Mouse (Mus musculus) liver (tissue): ENCODE results near the gene Lmod2.
A peak's percentile ranks its signal among the peaks of the same experiment; 100 is the strongest.

ENCODE experiments used
- DNase-seq: peaks from one replicate; pipeline ENCODE4 v3.0.0-alpha.2; 2020; ENCODE audit warnings: mixed read lengths

The Lmod2 gene

DNA sequence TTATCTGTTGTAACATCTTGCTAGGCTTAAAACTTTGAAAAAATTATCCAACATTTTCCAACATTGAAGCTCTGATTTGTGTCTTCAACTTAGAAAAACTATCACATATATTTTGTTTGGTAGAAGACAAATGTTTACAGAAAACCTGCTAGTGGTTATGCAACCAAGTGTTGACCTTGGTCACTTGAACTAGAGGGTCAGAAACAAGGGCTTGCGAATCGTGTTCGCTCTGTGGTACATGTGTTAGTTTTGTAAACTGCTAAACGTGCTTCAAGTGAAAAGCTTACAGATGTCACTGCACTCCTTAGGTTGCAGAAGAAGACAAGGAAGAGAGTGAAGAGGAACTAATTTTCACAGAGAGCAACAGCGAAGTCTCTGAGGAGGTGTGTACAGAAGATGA lies 5.4 kb downstream of the Lmod2 start:
- no peak for DNase-seq

DNA sequence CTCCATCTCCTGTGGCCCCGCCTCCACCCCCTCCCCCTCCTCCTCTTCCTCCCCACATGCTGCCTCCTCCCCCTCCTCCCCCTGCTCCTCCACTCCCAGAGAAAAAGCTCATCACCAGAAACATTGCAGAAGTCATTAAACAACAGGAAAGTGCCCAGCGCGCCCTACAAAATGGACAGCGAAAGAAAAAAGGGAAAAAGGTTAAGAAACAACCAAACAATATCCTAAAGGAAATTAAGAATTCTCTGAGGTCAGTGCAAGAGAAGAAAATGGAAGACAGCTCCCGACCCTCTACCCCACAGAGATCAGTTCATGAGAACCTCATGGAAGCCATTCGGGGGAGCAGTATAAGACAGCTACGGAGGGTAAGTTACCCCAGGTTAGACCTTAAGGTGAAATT lies 6.7 kb downstream of the Lmod2 start:
- DNase-seq, result no peak

DNA sequence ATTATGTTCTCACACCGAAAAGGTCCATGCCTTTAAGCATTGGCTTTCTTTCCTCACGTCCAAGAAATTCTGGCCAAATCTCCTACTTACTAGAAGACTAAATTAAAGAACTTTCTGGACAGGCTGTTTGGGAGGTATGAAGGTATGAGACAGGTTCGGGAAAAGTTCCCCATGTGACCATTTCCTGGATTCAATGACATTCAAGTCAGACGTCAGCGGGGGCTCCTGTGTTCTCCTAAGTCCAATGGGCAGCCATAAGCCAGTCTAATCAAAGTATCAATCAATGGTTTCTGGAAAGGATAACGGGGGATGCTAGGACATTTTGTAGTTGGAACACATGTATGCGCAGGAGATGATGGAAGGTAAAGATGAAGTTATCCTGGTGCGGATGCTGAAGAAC lies 8.1 kb downstream of the Lmod2 start:
- DNase-seq, result no peak

DNA sequence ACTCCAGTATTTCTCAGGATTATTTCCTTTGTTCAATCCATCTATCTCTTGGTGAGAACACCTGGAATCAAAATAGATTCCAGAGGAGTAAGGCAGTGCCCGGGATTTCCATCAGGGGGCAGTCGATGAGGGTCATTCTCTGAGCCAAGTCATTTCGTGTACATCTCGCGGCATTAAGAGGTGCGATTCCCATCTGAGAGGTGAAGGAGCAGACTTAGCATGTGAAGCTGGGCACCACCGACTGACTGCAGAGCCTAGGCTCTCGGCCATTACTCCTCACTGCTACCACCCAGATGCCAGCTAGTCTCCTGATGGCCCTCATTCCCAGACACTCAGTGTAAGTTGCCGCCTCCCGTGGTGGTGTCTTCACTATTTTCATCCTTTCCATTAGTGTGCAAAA lies 8.9 kb downstream of the Lmod2 start:
- no peak for DNase-seq

DNA sequence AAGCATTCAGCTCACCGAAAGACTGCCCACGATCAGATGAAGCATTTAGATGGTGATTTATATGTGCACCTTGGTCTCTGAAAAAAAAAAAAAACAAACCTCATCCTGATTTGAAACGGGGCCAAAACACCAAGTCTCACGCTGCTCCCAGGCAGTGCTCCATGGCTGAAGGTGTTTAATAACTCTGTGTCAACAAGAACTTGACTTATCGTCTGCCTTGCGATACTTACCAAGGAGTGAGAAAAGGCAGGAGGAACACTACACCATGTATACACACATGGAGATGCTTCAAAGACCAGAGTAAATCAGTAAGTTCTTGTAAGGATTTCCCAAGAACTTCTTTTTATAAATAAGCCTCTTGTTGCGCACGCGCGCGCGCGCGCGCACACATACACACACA lies 10.0 kb downstream of the Lmod2 start:
- no peak for DNase-seq

DNA sequence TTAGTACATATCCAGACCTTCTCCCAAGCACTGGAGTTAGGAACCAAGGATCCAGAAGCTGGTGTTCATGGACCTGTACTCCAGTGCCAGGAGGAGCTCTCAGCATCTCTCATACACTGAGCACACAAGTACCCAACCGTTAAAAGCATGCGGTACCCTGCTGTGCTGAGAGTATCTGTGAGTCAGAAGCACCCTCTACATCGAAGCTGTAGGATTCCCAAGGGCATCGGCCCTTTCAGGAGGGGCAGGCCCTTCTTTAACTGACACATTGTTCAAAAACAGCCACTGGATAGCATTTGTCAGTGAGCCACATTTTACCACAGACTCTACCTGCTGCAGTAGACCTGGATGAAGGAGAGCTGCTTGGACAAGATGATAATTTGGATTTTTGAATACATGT lies 10.6 kb downstream of the Lmod2 start:
- no peak for DNase-seq

DNA sequence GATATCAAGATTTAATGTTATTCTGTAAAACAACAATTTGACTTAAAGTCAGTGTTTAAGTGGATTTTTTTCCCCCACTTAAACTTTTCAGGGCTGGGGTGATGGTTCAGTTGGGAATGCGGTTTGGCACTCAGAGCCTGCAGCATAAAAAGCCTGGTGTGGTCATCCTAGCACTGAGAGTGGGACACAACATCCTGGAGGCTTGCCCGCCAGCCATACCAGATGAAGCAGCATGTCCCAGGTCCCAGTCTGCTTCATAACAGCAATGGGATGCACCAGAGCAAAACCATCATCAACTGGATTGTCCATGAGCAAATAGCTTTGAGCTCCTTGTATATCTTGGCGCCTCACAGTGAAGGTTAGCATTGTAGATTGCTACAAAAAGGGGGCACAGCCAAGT lies 11.1 kb downstream of the Lmod2 start:
- no peak for DNase-seq

DNA sequence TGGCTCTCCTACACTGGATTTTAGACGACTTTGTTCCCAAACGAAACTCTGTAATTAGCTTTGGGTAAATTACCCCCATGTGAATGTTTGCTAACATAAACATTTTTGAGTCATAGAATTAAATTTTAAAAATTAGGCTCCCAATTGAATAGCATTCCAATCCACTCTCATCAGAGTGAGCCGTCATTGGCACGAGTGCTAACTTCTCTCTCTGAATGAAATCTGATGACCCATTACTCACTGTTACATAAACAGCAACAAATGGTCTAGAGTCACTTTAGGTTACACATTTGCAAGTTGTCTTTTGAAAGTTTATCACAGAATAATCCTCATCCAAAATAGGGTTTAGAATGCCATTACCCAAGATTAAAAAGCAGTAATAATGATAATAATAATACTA lies 12.0 kb downstream of the Lmod2 start:
- no peak for DNase-seq

DNA sequence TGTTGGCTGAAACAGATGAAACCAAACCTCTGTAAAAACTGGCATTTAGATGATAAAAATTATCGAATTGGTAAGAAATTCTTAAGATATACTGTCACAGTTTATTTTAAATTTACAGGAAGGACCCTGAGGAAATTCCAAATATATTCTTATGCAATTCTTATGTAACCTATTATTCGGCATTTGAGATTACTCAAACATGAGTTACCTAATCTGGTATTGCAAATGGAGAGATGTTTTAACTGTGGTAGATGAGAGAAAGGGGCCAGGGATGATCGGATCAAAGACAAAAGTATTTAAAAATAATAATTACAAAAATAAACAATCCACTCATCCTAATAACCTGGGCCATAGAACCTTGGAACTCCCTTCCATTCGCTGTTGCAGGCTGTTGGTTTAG lies 12.8 kb downstream of the Lmod2 start:
- DNase-seq, result no peak

DNA sequence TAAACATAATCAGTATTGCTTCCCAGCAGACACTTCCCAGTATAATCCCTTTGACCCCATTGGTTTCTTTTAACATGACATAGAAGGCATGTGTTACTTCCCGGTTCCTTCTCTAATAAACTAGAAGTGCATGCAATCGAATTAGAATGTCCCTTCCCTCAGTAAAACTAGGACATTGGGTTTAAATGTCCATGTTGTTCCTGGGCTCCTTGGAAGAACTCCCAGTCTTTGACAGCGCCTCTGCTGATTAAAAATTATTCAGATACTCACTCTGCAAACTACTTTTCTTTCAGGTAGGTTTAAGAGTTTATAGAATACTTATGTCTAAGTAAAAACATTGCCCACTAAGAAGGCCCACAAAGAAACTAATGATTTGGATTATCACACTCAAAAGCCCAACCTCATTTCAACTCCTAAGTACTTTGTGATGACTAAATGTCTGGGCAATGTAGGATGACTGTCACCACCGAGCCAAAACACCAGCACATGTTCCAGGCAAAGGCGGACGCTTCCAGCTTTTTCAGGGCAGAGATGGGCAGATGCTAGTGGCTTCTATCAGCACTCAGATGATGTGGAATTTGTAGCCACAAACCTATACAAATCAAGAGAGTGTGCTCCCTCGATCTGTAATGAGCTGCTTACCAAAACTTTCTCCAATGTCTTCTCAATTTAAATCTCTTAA lies 14.7 kb downstream of the Lmod2 start:
- no peak for DNase-seq

DNA sequence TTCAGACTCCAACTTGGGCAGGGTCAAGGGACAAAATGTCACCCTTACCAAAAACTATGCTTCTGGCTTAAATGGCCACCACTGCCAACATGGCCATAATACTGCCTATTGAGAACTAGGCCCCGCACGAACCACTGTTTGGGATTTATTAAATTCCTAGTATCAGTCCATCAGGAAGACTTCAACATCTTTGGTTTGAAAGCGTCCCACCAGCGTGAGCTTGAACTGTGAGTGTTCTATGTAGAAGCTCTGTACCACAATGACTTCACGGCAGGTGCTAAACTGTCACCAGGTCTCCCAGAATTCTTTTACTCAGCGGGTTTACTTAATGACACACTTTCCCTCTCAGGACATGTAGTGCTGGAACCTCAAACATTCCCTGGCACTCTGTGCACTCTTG lies 15.8 kb downstream of the Lmod2 start:
- no peak for DNase-seq

DNA sequence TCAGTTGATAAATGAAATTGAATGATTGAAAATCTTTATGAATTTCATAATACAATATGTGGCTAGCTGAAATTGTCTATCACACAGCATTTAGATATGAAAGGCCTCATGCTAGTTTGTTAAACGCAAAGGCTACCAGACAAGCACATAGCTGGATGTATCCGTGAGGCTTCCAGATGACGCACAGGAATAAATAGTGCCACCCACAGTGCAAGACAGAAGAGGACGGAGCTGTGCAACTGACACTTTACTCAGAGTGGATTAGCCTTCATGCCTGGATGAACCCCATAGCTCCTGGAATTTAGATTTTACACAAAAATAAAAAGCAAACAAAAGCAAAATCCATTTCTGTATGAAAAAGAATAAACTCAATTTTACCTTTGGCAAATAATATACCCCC lies 16.4 kb downstream of the Lmod2 start:
- DNase-seq, result no peak

DNA sequence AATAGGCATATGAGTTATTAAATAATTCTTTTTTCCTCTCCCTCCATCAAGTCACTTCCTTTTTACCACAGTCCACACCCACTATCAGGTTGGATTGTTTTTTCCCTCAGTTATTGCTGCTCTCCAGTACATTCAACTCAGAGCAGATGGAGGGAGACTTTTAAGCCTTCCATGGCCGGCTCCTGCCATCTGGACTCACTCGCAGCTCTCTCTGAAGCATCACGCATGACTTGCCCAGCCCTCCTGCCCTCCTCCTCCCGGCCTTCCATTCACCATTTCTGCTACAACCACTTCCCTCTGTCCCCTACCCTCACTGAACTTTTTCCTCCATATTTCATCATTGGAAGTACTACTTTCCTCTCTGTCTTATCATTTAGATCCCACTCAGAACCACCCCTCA lies 19.2 kb downstream of the Lmod2 start:
- no peak for DNase-seq

DNA sequence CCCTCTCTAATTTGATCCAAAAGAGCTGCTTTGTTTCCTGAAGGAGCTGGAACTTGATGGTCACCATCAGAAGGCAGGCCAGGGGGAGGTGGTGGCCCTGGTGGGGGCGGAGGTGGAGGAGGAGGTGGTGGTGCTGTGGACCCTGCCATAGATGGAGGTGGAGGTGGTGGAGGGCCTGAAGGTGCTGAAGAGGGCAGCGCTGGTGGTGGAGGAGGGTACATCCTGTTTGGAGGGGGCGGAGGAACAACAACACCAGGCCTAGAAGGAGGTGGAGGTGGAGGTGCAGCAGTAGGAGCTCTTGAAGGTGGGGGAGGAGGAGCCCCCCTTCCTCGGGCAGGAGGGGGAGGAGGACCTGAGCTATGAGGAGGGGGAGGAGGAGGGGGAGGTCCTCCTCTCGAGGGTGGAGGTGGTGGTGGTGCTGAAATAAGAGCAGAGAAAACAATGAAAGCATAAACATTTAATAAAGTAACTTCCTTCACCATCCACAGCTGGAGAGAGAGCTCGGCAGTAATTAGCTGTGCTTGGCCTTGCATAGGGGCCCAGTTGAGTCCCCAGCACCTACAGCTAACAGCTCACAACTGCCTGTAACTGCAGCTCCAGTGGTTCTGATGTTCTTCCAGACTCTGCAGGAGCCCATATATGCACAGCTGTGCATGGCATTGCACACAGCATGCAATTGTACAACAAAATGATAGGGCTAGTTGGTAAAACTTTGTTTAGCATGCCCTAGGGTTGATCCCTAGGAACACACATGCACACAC lies 21.9 kb downstream of the Lmod2 start:
- no peak for DNase-seq

DNA sequence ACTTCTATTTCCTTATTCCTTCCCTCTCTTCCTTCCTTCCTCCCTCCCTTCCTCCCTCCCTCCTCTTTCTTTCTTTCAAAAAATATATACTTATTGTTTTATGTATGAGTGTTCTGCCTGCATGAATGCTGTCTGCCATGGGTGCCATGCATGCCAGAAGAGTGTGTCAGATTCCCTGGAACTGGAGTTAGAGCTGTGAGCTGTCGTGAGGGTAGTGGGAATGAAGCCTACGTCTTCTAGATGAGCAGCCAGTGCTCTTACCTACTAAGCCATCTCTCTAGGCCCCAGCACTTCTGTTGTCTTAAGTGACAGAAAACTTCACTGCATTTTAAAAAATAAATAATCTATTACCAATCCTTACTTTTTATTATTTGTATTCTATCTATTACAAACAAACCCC lies 23.4 kb downstream of the Lmod2 start:
- DNase-seq, result no peak

DNA sequence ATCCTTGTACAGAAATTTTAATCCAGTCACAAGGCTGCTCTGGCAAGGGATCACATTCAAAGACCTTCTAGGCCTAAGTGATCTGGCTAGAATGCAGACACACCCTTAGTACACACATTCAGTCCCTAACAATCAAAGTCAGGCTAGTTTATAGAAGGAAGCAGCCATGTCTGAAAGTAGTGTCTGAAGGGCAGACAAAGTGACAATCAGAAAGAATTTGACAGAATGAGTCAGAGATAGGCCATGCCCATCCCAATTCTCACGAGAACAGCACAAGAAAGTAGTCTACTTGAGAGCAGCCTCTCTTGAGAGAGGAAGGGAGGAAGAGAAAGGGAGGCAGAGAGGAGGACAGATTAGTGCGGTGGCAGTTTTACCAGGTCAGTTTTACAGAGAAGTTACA lies 24.5 kb downstream of the Lmod2 start:
- no peak for DNase-seq

DNA sequence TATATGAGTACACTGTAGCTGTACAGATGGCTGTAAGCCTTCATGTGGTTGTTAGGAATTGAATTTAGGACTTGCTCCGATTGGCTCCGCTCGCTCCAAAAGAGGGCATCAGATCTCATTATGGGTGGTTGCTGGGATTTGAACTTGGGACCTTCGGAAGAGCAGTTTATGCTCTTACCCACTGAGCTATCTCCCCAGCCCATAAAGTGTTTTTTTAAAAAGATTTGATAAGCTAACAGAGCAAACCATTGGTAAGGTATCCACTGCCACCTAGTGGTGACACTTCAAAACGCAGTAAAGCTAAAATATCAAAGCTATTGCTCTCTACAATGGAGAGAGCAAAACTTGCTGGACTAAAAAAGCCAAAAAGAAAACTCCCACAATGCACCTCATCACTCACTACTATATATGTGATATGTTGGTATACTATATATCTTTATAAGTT lies 30.0 kb downstream of the Lmod2 start:
- peak; percentile 40 for DNase-seq

DNA sequence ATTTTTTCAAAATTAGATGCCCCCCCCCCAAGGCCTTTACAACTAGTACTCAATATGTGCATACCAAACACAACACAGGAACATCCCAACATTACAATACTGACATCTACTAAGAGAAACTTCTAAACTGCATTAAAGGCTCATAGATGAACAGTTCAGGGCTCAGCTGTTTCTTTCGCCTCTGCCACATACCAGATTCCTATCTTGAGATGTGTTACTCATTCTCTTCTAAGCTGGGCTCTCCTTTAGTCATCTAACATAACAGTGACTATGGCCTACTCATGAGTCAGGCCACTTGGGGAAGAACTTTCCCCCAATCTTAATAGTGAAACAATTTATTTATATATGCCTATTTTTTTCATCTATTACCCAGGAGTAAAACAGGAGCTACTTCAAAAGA lies 30.9 kb downstream of the Lmod2 start:
- DNase-seq, result no peak

DNA sequence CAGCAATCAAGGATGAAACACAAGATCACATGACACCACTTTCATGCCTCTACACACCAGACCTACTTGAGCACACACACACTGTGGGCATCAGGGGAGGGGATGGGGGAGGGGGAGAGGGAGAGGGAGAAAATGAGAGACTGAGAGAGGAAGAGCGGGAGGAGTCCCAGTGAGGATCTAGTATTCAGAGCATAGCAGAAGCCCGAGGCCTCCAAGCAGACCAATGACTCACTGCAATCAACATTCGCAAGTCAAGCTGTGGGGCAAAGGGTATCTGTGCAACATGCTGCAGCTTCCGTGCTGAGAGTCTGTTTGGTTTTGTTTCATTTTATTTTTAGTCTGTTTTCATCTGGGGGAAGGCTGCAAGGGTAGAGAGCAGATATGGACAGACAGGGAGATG lies 34.5 kb downstream of the Lmod2 start:
- DNase-seq, result no peak

DNA sequence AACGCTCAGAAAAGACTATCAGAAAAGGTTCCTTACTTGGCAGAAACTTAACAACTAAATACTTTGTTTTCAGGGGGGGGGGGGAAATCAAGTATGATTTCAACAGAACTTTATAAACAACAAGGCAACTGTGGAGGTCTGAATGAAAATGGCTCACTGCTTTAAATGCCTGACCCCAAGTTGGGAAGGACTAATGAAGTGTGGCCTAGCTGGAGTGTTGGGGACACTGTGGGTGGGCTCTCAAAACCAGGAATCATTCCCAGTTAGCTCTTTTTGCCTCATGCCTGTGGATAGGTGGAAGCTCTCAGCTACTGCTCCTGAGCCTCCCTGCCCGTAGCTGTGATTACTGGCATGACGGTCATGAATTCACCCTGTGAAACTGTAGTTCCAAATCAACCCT lies 36.5 kb downstream of the Lmod2 start:
- no peak for DNase-seq

DNA sequence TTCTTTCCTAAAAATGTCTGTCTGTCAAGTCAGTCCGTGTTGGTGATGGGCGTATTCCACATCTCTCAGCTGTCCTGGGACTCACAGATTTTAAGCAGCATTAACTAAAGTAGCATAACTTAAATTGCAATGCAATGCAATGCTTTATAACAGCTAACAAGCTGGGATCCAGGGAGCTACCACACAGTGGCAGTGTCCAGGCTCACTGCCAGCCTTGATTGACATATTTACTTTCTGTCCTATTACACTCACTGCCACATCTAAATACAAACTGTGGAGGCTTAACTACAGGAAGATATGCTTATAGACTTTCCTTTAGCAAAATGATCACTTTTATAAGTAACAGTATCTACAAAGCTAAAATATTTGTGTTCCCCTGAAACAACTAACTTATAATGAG lies 38.3 kb downstream of the Lmod2 start:
- no peak for DNase-seq

DNA sequence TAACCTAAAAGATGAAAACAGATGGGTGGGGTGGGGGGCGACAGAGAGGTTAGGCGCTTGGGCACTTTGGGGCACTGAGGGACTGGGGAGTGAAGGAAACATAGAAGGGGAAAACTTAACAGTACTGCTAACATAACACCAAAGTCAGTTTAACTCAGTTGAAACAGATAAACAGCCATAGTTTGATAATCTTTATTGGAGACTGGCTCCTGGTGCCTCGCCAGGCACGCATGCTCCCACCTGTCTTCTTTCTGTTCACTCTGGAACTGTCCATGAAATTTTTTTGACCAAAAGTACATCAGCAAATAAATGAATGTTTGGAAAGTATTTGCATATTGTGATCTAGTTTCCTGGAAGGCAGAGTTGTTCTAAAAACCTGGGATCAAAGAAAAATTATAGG lies 43.7 kb downstream of the Lmod2 start:
- DNase-seq, result no peak

DNA sequence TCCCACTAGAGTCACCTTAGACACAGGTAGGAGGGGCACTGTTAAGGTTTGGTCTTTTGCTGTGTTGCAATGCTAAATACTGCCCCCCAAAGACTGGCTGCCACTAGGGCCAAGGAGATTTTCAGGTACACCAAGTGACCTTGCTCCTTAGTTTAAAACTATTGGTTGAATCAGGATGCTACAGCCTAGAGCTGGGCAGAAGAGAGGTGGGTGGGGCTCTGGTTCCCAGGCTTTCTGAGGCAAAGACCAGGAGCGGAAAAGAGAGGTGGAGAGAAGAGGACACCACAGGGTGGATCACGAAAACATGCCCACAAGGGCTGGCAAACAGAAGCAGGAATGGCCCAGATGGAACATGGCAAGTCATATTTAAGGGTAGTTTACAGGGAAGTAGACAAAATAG lies 44.6 kb downstream of the Lmod2 start:
- no peak for DNase-seq

DNA sequence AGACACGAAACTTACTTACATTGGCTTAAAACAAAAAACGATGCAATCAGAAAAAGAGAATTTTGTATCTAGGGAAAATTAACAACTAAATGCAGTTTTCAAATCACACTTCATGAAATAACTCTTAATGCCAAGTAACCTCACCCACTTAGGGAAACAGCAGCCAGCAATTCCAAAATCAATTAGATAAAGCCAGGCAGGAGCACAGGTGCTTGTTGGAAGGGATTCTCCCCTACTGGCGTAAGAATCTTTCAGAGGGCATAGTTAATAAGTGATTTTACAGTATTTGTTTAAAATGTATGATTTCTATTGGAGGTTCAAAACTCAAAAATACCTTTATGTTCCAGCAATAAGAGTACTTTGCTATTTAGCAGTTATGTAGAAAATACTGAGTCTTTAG lies 45.4 kb downstream of the Lmod2 start:
- no peak for DNase-seq
